Mouse (Mus musculus) forebrain, embryonic 13.5 days (tissue): Measurements from ENCODE around the gene Adal. TPM values are rescaled to one million over a fixed set of nuclear protein-coding genes. Genes with fewer than 3 reads are reported as not detected.

ENCODE experiments used
- ATAC-seq: fragments of 200-750 bp; cut with Nextera tagmentation; 2 replicates; pipeline ENCODE4 v1.8.0; 2017
- H3K27ac ChIP-seq: fragments of 300-500 bp; sonication (generic); 2 replicates; pipeline ENCODE4 v1.5.1; 2015; ENCODE audit warnings: inconsistent platforms, mild to moderate bottlenecking, moderate library complexity
- H3K27me3 ChIP-seq: fragments of 300-500 bp; sonication (generic); 2 replicates; pipeline ENCODE4 v1.6.1; 2015; ENCODE audit warnings: mild to moderate bottlenecking, inconsistent platforms
- H3K36me3 ChIP-seq: fragments of 300-500 bp; sonication (generic); 2 replicates; pipeline ENCODE4 v1.6.1; 2015; ENCODE audit warnings: mild to moderate bottlenecking, inconsistent platforms; ENCODE audit not compliant: poor library complexity, severe bottlenecking
- H3K4me1 ChIP-seq: fragments of 300-500 bp; sonication (generic); 2 replicates; pipeline ENCODE4 v1.6.1; 2015; ENCODE audit warnings: inconsistent platforms
- H3K4me2 ChIP-seq: fragments of 300-500 bp; sonication (generic); 2 replicates; pipeline ENCODE4 v1.6.1; 2015; ENCODE audit warnings: inconsistent platforms, mild to moderate bottlenecking, moderate library complexity
- H3K4me3 ChIP-seq: fragments of 300-500 bp; sonication (generic); 2 replicates; pipeline ENCODE4 v1.5.1; 2015; ENCODE audit warnings: mild to moderate bottlenecking, inconsistent platforms
- H3K9ac ChIP-seq: fragments of 300-500 bp; sonication (generic); 2 replicates; pipeline ENCODE4 v1.6.1; 2015; ENCODE audit warnings: mild to moderate bottlenecking, inconsistent platforms
- H3K9me3 ChIP-seq: fragments of 300-500 bp; sonication (generic); replicated peaks from 2 replicates; pipeline ENCODE4 v1.6.1; 2016; ENCODE audit warnings: inconsistent platforms
- WGBS: fragments of 180-500 bp; shearing (Covaris S2); methylation state at CpG from one replicate; pipeline ENCODE4 v1.1.7; 2015; 5-methylcytosine and 5-hydroxymethylcytosine counted together
- polyA plus RNA-seq: library from polyadenylated mRNA; unstranded; fragments of >200 nt; fragmentation: Nextera tagmentation; extraction: Ambion mirVana; gene quantifications from 2 replicates; pipeline ENCODE4 v1.2.1, GENCODE M21; 2015

The Adal gene
- polyA plus RNA-seq, 1 experiment from 2014 or later: 28.7 TPM

DNA sequence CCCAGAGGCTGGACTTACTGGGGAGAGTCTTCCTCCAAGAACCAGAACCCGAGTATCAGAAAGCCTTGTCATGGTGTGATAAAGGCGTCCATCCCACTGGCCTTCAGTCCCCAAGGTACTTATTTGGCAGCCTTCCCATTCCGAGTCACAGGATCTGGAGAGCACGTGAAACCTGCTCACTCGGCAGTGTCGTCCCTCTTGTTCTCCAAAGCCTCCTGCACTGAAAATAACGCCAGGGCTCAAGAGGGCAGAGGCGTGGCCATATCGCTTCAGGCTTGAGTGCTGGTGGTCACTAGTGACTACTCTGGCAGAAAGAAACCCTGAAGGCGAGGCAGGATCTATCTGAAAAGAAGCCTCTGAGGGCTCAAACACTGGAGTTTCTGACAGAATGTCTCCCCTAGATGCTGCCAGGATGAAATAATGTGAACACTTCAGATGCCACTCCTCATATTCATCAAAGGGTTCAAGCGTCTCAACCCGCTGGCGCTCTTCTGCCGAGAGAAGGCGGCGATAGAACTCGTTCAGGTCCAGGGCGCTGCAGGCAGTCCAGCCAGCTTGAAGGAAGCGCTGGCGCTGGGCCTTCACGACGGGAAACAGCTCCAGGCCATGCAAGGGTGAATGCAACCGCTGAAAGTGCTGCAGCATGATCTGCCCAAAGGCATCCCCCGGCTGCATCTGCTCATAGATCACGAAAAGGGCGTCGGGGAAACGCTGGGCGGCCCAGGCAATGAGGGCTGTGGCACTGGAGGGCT lies 786 bp upstream of the Adal start:
- Histone ChIP-seq H3K4me3 (peak overlapping the region; percentile 74), H3K9me3 (no peaks in the 10 kb centered on the region), H3K4me1 (peaks cover 33% of the 10 kb centered on the region), H3K27ac (peak overlapping the region; percentile 97), H3K9ac (peak overlapping the region; percentile 93), H3K27me3 (no peaks in the 10 kb centered on the region), H3K4me2 (peak overlapping the region; percentile 92), H3K36me3 (peaks cover 34% of the 10 kb centered on the region)
- WGBS: 57% methylated on average over 29 of the region's 29 CpGs
- no peak for ATAC-seq

DNA sequence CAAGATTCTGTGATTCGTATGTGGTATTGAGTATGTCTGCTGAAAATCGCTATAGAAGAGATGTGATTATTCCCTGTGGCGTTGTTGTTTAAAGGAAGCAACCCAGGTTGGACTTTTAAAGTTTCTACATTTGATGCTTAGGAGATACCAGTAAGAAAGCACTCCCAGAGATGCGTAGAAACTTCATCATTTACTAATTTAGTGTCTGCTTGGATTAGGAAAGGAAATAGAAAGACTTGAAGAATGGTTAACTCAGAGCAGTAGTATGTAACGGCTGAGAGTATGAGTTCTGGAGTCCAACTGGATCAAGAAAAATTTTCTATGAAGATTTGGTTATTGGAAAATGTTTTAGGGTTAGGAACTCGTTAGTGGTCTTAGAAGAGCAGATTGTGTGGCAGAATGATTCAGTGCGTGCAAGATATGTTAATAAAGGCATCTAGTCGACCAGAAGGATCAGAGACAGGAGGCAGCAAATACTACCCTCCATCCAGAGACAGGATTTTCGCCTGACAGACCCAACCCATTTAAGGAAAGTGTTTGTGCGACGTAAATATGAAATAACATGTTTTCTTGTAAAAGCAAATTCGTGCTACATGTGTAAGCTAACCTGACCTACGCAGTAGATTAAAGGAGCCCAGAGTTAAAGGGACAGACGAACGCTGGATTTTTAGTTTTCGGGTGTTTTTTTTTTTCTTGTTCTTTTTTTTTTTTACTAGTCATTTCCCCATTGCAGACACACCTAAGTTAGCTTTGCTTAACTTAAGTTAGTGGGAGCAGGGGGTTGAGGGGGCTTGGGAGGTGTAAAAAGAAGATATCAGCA lies 1.2 kb downstream of the Adal start:
- no peaks in the 10 kb centered on the region for H3K9me3 ChIP-seq
- peak overlapping the region; percentile 97 for H3K27ac ChIP-seq
- no peaks in the 10 kb centered on the region for H3K27me3 ChIP-seq
- H3K4me1 ChIP-seq: peaks cover 33% of the 10 kb centered on the region
- 69% methylated on average over 16 of the region's 16 CpGs for WGBS
- H3K36me3 ChIP-seq: peaks cover 41% of the 10 kb centered on the region
- no peak for ATAC-seq
- H3K9ac ChIP-seq: peak overlapping the region; percentile 93
- peak overlapping the region; percentile 74 for H3K4me3 ChIP-seq
- peak overlapping the region; percentile 92 for H3K4me2 ChIP-seq

DNA sequence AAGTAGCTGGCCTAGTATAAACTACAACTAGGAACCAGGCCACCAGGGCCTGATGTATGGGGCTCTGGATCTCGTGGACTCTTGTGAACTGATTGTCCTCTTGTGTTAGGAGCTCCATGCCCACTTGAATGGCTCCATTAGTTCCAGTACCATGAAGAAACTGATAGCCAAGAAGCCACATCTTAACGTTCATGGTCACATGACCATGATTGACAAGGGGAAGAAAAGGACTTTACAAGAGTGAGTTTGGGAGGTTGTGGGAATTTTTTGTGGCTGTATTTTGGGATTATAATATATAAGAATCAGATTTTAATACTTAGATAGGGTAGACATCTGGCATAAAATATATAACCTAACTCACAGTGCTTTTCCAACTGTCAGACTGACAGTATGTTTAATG lies 2.2 kb downstream of the Adal start:
- ATAC-seq: no peak
- WGBS: 55% methylated on average over 2 of the region's 2 CpGs

GRCm38 (mm10) chr2:121149679-121150078 lies 9.5 kb downstream of the Adal start:
- no peaks in the 10 kb centered on the region for H3K4me1 ChIP-seq
- H3K27ac ChIP-seq: no peak overlapping the region
- no peaks in the 10 kb centered on the region for H3K27me3 ChIP-seq
- 88% methylated on average over 5 of the region's 5 CpGs for WGBS
- peaks cover 59% of the 10 kb centered on the region for H3K36me3 ChIP-seq
- no peak for ATAC-seq
- no peaks in the 10 kb centered on the region for H3K9me3 ChIP-seq
- no peak overlapping the region for H3K4me3 ChIP-seq
- H3K9ac ChIP-seq: no peak overlapping the region
- no peak overlapping the region for H3K4me2 ChIP-seq

More for the DNA sequence above, 2.2 kb downstream of the Adal start:
- no peaks in the 10 kb centered on the region for H3K9me3 ChIP-seq
- no peaks in the 10 kb centered on the region for H3K27me3 ChIP-seq
- H3K9ac ChIP-seq: no peak overlapping the region
- peaks cover 33% of the 10 kb centered on the region for H3K4me1 ChIP-seq
- H3K27ac ChIP-seq: no peak overlapping the region
- H3K36me3 ChIP-seq: peaks cover 44% of the 10 kb centered on the region
- H3K4me3 ChIP-seq: no peak overlapping the region
- no peak overlapping the region for H3K4me2 ChIP-seq

- H3K4me1 ChIP-seq: no peaks in the 10 kb centered on the region
- peaks cover 57% of the 10 kb centered on the region for H3K36me3 ChIP-seq
- 87% methylated on average over 3 of the region's 3 CpGs for WGBS
- H3K4me3 ChIP-seq: no peak overlapping the region
- H3K9ac ChIP-seq: no peak overlapping the region
- no peak overlapping the region for H3K27ac ChIP-seq
- H3K4me2 ChIP-seq: no peak overlapping the region
- no peaks in the 10 kb centered on the region for H3K27me3 ChIP-seq
- H3K9me3 ChIP-seq: no peaks in the 10 kb centered on the region
- ATAC-seq: no peak
These were observed 12.9 kb downstream of the Adal start for GRCm38 (mm10) chr2:121153100-121153499.

GRCm38 (mm10) chr2:121169173-121169572 lies 28.9 kb downstream of the Adal start:
- Histone ChIP-seq H3K27me3 (no peaks in the 10 kb centered on the region), H3K27ac (no peak overlapping the region), H3K36me3 (peaks cover 35% of the 10 kb centered on the region), H3K9me3 (no peaks in the 10 kb centered on the region), H3K9ac (peak overlapping the region; percentile 87), H3K4me3 (peak overlapping the region; percentile 72), H3K4me2 (peak overlapping the region; percentile 91), H3K4me1 (peaks cover 30% of the 10 kb centered on the region)
- WGBS: 60% methylated on average over 4 of the region's 4 CpGs
- no peak for ATAC-seq

GRCm38 (mm10) chr2:121169902-121170301 lies 29.7 kb downstream of the Adal start:
- Histone ChIP-seq H3K4me2 (peak overlapping the region; percentile 91), H3K27ac (no peak overlapping the region), H3K4me3 (peak overlapping the region; percentile 72), H3K9ac (peak overlapping the region; percentile 87), H3K9me3 (no peaks in the 10 kb centered on the region), H3K4me1 (peaks cover 30% of the 10 kb centered on the region), H3K36me3 (peaks cover 35% of the 10 kb centered on the region), H3K27me3 (no peaks in the 10 kb centered on the region)
- no peak for ATAC-seq
- WGBS: 5% methylated on average over 9 of the region's 9 CpGs

DNA sequence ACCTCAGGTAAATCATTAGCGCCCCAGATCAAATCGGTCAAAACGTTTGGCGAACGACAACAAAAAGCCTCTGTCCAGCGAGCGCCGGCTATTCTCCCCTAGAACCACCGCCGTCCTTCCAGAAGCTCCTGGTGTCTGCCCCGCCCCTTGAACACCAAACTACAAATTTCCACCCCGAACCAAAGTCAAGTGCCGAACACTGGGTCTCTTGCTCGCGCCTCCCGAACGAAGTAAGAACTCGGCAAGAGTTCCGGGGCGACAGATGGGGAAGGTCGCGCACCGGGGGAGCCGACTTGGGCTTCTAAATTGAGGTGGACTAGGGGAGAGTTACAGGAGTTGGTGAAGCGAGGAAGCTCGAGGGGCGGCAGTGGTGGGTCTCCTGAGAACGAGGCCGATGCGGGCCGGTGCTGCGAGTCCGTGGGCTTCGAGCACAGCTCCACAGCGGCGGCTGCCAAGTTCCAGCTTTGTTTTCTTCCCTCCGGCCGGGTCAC lies 30.3 kb downstream of the Adal start, which contains the start of gene Tubgcp4:
Tubgcp4 (plus strand) TSS at position 174 of the 491 bp plus-strand sequence.
- H3K4me1 ChIP-seq: peaks cover 30% of the 10 kb centered on the region
- peak within 1 kb of the TSS; percentile 72 for H3K4me3 ChIP-seq
- no peaks in the 10 kb centered on the region for H3K9me3 ChIP-seq
- peak within 1 kb of the TSS; percentile 91 for H3K4me2 ChIP-seq
- H3K9ac ChIP-seq: peak within 1 kb of the TSS; percentile 87
- H3K36me3 ChIP-seq: peaks cover 38% of the 10 kb centered on the region
- ATAC-seq: no peak; the same call in 1 of the 2 replicates
- H3K27me3 ChIP-seq: no peaks in the 10 kb centered on the region
- peak within 1 kb of the TSS; percentile 86 for H3K27ac ChIP-seq
- under 1% methylated on average over 35 of the region's 38 CpGs for WGBS

DNA sequence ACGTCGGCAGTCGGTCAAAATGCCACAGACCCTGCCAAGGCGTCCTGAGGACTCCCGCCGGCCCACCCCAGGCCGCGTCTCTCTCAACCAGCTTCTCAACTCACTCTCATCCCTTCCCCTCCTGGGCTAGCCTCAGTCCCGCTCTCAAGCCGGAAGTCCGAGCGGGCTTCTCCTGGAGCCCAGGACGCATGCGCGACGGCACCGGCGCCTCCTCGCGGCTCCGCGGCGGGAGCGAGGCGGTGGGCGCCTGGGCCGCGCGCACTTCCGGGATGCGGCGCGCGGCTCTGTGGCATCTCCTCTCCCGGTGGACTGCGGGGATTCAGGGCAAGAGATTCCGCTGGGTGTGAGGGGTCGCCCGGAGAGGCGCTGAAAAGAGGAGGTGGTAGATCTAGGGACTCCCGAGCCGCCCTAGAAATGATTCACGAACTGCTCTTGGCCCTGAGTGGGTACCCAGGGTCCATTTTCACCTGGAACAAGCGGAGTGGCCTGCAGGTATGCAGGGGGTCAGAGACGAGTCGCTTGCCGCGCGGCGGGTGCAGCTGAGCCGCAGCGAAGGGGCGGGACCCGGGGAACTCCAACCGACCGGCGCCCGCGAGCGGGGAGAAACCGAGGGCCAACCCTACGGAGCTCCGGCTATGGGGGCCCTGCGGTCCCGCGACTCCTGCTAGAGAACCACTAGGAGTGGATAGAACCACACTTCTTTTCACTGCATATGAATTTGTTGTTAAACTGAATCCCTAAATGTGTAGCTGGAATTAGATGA lies 30.9 kb downstream of the Adal start, which contains the start of gene Zscan29:
Zscan29 (minus strand) TSS at position 146 of the 763 bp plus-strand sequence.
- peaks cover 30% of the 10 kb centered on the region for H3K4me1 ChIP-seq
- H3K9me3 ChIP-seq: no peaks in the 10 kb centered on the region
- H3K9ac ChIP-seq: peak within 1 kb of the TSS; percentile 87
- H3K27ac ChIP-seq: peak within 1 kb of the TSS; percentile 86
- peaks cover 39% of the 10 kb centered on the region for H3K36me3 ChIP-seq
- H3K4me2 ChIP-seq: peak within 1 kb of the TSS; percentile 91
- no peaks in the 10 kb centered on the region for H3K27me3 ChIP-seq
- peak within 1 kb of the TSS; percentile 72 for H3K4me3 ChIP-seq
- peak; percentile 96 for ATAC-seq
- under 1% methylated on average over 59 of the region's 66 CpGs for WGBS

GRCm38 (mm10) chr2:121178828-121179479 lies 38.7 kb downstream of the Adal start:
- ATAC-seq: no peak
- Histone ChIP-seq H3K4me1 (no peaks in the 10 kb centered on the region), H3K36me3 (peaks cover 78% of the 10 kb centered on the region), H3K4me3 (no peak overlapping the region), H3K27ac (no peak overlapping the region), H3K9ac (no peak overlapping the region), H3K27me3 (no peaks in the 10 kb centered on the region), H3K9me3 (no peaks in the 10 kb centered on the region), H3K4me2 (no peak overlapping the region)
- whole genome bisulfite sequencing: 95% methylated on average over 3 of the region's 3 CpGs

GRCm38 (mm10) chr2:121183431-121183830 lies 43.2 kb downstream of the Adal start:
- 92% methylated on average over 5 of the region's 5 CpGs for WGBS

More at GRCm38 (mm10) chr2:121183431-121183830, 43.2 kb downstream of the Adal start:
- Histone ChIP-seq H3K27ac (no peak overlapping the region), H3K9ac (no peak overlapping the region), H3K4me2 (no peak overlapping the region), H3K4me1 (no peaks in the 10 kb centered on the region), H3K9me3 (no peaks in the 10 kb centered on the region), H3K36me3 (peaks cover 74% of the 10 kb centered on the region), H3K27me3 (no peaks in the 10 kb centered on the region), H3K4me3 (no peak overlapping the region)
- no peak for ATAC-seq
